Mouse (Mus musculus) embryonic facial prominence, embryonic 14.5 days (tissue): ENCODE measurements around the gene Tmem233. TPM values are rescaled to one million over a fixed set of nuclear protein-coding genes. Genes with fewer than 3 reads are reported as not detected.

ENCODE experiments used
- ATAC-seq: fragments of 200-750 bp; cut with Nextera tagmentation; 2 replicates; pipeline ENCODE4 v1.8.0; 2017; ENCODE audit warnings: low read depth, moderate number of reproducible peaks, moderate TSS enrichment
- DNase-seq: peaks from one replicate; pipeline ENCODE4 v3.0.0-alpha.2; 2015; ENCODE audit warnings: low spot score
- H3K27ac ChIP-seq: fragments of 300-500 bp; sonication (generic); replicated peaks from 2 replicates; pipeline ENCODE4 v1.5.1; 2014; ENCODE audit warnings: low read depth, mild to moderate bottlenecking, low read length, moderate library complexity
- H3K27me3 ChIP-seq: fragments of 300-500 bp; sonication (generic); replicated peaks from 2 replicates; pipeline ENCODE4 v1.6.1; 2014; ENCODE audit warnings: low read length; ENCODE audit not compliant: control insufficient read depth, insufficient read depth
- H3K36me3 ChIP-seq: fragments of 300-500 bp; sonication (generic); 2 replicates; pipeline ENCODE4 v1.6.1; 2014; ENCODE audit warnings: low read length, mixed read lengths; ENCODE audit not compliant: control insufficient read depth, insufficient read depth
- H3K4me1 ChIP-seq: fragments of 300-500 bp; sonication (generic); 2 replicates; pipeline ENCODE4 v1.6.1; 2014; ENCODE audit warnings: antibody characterized with exemption, low read length; ENCODE audit not compliant: control insufficient read depth, insufficient read depth
- H3K4me2 ChIP-seq: fragments of 300-500 bp; sonication (generic); 2 replicates; pipeline ENCODE4 v1.6.1; 2014; ENCODE audit warnings: low read depth, mild to moderate bottlenecking, low read length, moderate library complexity, mixed read lengths
- H3K4me3 ChIP-seq: fragments of 300-500 bp; sonication (generic); 2 replicates; pipeline ENCODE4 v1.5.1; 2014; ENCODE audit warnings: low read depth, mild to moderate bottlenecking, low read length
- H3K9ac ChIP-seq: fragments of 300-500 bp; sonication (generic); 2 replicates; pipeline ENCODE4 v1.6.1; 2014; ENCODE audit warnings: low read depth, mild to moderate bottlenecking, low read length, moderate library complexity, mixed read lengths
- H3K9me3 ChIP-seq: fragments of 300-500 bp; sonication (generic); 2 replicates; pipeline ENCODE4 v1.6.1; 2016; ENCODE audit warnings: low read length; ENCODE audit not compliant: control insufficient read depth
- WGBS: fragments of 180-500 bp; shearing (Covaris S2); extraction: QIAGEN DNeasy Blood & Tissue Kit; methylation state at CpG from one replicate; pipeline ENCODE4 v1.1.7; 2014; 5-methylcytosine and 5-hydroxymethylcytosine counted together
- polyA plus RNA-seq: library from polyadenylated mRNA; unstranded; fragments of >200 nt; fragmentation: Nextera tagmentation; extraction: Ambion mirVana; gene quantifications from 2 replicates; pipeline ENCODE4 v1.2.1, GENCODE M21; 2014

Gene Tmem233
- polyA plus RNA-seq, 1 experiment from 2014 or later, result 0.26 TPM

DNA sequence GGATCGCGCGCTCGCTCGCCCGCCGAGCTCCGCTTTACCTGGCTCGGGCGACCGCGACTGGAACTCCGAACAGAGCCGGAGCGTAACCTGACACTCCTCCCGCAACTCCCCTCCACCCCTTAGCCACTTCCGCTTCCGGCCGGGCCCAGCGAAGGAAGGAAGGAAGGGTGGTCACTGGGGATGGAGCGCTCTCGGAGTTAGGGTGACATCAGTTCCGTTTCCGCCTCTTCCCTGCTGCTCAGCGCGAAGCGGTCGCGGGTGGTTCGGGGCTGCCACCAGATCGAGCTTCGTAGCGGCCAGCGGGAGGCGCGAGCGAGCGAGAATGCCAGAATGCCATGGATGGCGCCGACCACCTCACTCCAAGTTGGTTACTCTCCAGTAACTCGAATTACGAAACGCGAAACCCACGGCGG lies 58.7 kb downstream of the Tmem233 start, which contains the start of gene Prkab1:
Gene Prkab1 (minus strand): TSS at position 182 of the 413 bp plus-strand sequence.
- WGBS, result 1% methylated on average over 40 of the region's 46 CpGs
- Histone ChIP-seq H3K4me1 (peaks cover 4% of the 10 kb centered on the region; the same call in 1 of the 2 replicates), H3K9me3 (no peaks in the 10 kb centered on the region), H3K36me3 (peaks cover 30% of the 10 kb centered on the region), H3K27ac (peak within 1 kb of the TSS; percentile 86), H3K9ac (peak within 1 kb of the TSS; percentile 84), H3K4me3 (peak within 1 kb of the TSS; percentile 89), H3K4me2 (peak within 1 kb of the TSS; percentile 93), H3K27me3 (no peaks in the 10 kb centered on the region)
- ATAC-seq (peak; percentile 99), DNase-seq (peak; percentile 98)

DNA sequence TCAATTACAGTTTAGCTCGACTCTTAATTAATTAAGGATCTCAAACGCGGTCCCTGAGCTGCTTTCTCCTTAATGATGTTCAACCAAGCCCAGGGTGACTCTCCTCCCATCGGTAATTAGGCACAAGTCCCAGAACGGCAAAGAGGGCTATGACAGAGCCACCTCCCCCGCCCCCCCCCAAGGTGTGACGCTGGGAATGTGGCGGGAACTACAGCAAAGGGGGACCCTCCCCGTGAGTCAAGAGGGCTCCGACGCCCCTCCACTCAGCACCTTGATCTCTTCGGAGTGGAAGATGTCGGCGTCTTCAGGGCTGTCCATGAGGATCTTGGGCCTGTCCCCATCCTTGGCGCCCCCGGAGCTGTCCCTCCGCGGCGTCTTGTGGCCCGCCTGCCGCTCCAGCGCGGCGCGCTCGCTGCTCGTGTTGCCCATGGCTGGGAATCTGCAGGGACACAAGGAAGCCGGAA lies 59.2 kb downstream of the Tmem233 start:
- Histone ChIP-seq H3K27ac (peak overlapping the region; percentile 86), H3K36me3 (peaks cover 34% of the 10 kb centered on the region), H3K9me3 (no peaks in the 10 kb centered on the region), H3K4me2 (peak overlapping the region; percentile 93), H3K4me1 (peaks cover 4% of the 10 kb centered on the region; the same call in 1 of the 2 replicates), H3K9ac (peak overlapping the region; percentile 84), H3K4me3 (peak overlapping the region; percentile 89), H3K27me3 (no peaks in the 10 kb centered on the region)
- DNase-seq (peak; percentile 53), ATAC-seq (no peak)
- WGBS, result under 1% methylated on average over 11 of the region's 28 CpGs

DNA sequence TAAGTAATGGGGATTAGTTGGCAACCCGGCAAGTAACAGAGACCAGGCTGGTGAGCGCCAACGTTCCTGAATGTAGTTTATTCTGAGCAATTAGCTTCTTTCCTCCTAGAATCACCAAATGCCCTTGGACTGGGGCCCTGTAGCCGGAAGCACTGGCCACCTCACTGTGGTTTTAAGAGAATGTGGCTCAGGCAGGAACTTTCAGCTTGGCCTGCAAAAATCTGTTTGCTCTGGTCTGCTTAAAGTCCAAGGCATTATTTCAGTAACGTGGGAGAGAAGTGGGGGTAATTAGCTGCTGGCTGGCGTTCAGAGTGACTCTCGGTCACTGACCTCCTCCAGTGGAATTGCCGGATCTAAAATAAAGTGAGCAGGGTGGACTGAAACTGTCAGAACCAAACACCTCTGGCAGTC lies 59.8 kb downstream of the Tmem233 start:
- DNase-seq, result no peak
- 8% methylated on average over 8 of the region's 8 CpGs for WGBS
- no peak for ATAC-seq
- Histone ChIP-seq H3K36me3 (peaks cover 40% of the 10 kb centered on the region), H3K27me3 (no peaks in the 10 kb centered on the region), H3K27ac (peak overlapping the region; percentile 86; the same call in 1 of the 2 replicates), H3K4me2 (peak overlapping the region; percentile 93), H3K4me1 (peaks cover 4% of the 10 kb centered on the region; the same call in 1 of the 2 replicates), H3K4me3 (peak overlapping the region; percentile 89), H3K9me3 (no peaks in the 10 kb centered on the region), H3K9ac (peak overlapping the region; percentile 84)

GRCm38 (mm10) chr5:116022658-116023200 lies 60.3 kb downstream of the Tmem233 start:
- Histone ChIP-seq H3K4me3 (peak overlapping the region; percentile 89), H3K27me3 (no peaks in the 10 kb centered on the region), H3K27ac (no peak overlapping the region), H3K4me1 (peaks cover 4% of the 10 kb centered on the region; the same call in 1 of the 2 replicates), H3K9ac (no peak overlapping the region; the same call in 1 of the 2 replicates), H3K36me3 (peaks cover 46% of the 10 kb centered on the region), H3K4me2 (peak overlapping the region; percentile 93), H3K9me3 (no peaks in the 10 kb centered on the region)
- 73% methylated on average over 7 of the region's 7 CpGs for WGBS
- ATAC-seq (no peak), DNase-seq (no peak)

DNA sequence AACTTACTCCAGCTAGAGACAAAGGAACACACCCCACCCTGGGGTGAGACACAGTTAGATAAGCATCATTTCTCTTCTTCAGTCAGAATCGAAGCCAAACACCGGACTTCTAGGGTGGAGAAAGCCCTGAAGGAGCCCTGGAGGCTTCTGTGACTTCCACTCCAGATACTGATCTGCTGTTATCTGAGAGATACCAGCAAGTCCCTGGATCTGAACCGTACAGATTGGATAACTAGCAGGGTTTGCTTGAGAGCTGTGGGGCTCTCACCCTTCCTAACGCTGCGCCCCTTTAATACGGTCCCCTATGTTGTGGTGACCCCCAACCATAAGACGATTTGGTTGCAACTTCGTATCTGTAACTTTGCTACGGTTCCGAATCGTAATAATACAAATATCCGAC lies 60.9 kb downstream of the Tmem233 start:
- Histone ChIP-seq H3K9ac (no peak overlapping the region), H3K9me3 (no peaks in the 10 kb centered on the region), H3K27ac (no peak overlapping the region), H3K27me3 (no peaks in the 10 kb centered on the region), H3K4me1 (peaks cover 4% of the 10 kb centered on the region; the same call in 1 of the 2 replicates), H3K4me2 (peak overlapping the region; percentile 93; the same call in 1 of the 2 replicates), H3K36me3 (peaks cover 52% of the 10 kb centered on the region), H3K4me3 (no peak overlapping the region)
- WGBS, result 92% methylated on average over 12 of the region's 12 CpGs
- ATAC-seq, result no peak
- no peak for DNase-seq

- ATAC-seq (no peak), DNase-seq (no peak)
- 90% methylated on average over 14 of the region's 14 CpGs for WGBS
- Histone ChIP-seq H3K36me3 (peaks cover 57% of the 10 kb centered on the region), H3K4me2 (no peak overlapping the region), H3K9ac (no peak overlapping the region), H3K4me3 (no peak overlapping the region), H3K9me3 (no peaks in the 10 kb centered on the region), H3K27me3 (no peaks in the 10 kb centered on the region), H3K4me1 (peaks cover 4% of the 10 kb centered on the region; the same call in 1 of the 2 replicates), H3K27ac (no peak overlapping the region)
These were observed 61.5 kb downstream of the Tmem233 start for GRCm38 (mm10) chr5:116021552-116021951.

- no peak overlapping the region for H3K4me2 ChIP-seq
- peaks cover 78% of the 10 kb centered on the region for H3K36me3 ChIP-seq
- H3K9me3 ChIP-seq, result no peaks in the 10 kb centered on the region
- H3K4me3 ChIP-seq, result no peak overlapping the region
- no peaks in the 10 kb centered on the region for H3K27me3 ChIP-seq
- no peak for DNase-seq
- WGBS, result 70% methylated on average over 11 of the region's 11 CpGs
- ATAC-seq, result no peak
- no peak overlapping the region for H3K27ac ChIP-seq
- no peak overlapping the region for H3K9ac ChIP-seq
- H3K4me1 ChIP-seq, result peaks cover 4% of the 10 kb centered on the region; the same call in 1 of the 2 replicates
These were observed 63.7 kb downstream of the Tmem233 start for GRCm38 (mm10) chr5:116019371-116019770.

DNA sequence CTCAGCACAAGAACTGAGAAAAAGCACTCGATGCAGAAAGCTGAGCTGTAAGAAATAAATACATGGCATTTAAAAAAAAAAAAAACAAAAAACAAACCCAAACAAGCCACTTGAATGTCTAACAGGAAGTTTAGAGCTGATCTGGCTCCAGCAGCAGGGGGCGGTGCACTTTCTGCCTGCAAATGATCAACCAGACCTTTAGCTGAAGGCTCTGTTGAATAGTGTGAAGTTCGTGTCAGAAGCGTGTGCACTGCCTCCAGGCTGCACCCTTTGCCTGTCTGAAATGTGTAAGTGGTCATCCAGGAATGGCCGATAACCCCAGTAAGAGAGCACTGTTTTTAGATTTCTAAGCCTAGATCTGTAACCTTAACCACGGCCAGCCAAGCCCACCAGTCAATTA lies 64.3 kb downstream of the Tmem233 start:
- no peak for ATAC-seq
- WGBS, result 87% methylated on average over 6 of the region's 6 CpGs

GRCm38 (mm10) chr5:116018196-116018595 lies 64.8 kb downstream of the Tmem233 start:
- H3K9me3 ChIP-seq, result no peaks in the 10 kb centered on the region
- DNase-seq, result no peak
- peaks cover 4% of the 10 kb centered on the region; the same call in 1 of the 2 replicates for H3K4me1 ChIP-seq
- no peak overlapping the region for H3K4me3 ChIP-seq
- WGBS, result 94% methylated on average over 9 of the region's 9 CpGs
- ATAC-seq, result no peak
- no peak overlapping the region for H3K27ac ChIP-seq
- no peaks in the 10 kb centered on the region for H3K27me3 ChIP-seq
- H3K36me3 ChIP-seq, result peaks cover 89% of the 10 kb centered on the region
- H3K4me2 ChIP-seq, result no peak overlapping the region
- H3K9ac ChIP-seq, result no peak overlapping the region

More for the DNA sequence above, 64.3 kb downstream of the Tmem233 start:
- no peak overlapping the region for H3K9ac ChIP-seq
- H3K4me3 ChIP-seq, result no peak overlapping the region
- H3K9me3 ChIP-seq, result no peaks in the 10 kb centered on the region
- H3K36me3 ChIP-seq, result peaks cover 84% of the 10 kb centered on the region
- no peak overlapping the region for H3K4me2 ChIP-seq
- no peaks in the 10 kb centered on the region for H3K27me3 ChIP-seq
- DNase-seq, result no peak
- peaks cover 4% of the 10 kb centered on the region; the same call in 1 of the 2 replicates for H3K4me1 ChIP-seq
- H3K27ac ChIP-seq, result no peak overlapping the region
